Mouse (Mus musculus): ENCODE measurements around the gene Ppp1r15b. TPM values are rescaled to one million over a fixed set of nuclear protein-coding genes. Genes with fewer than 3 reads are reported as not detected.

The Ppp1r15b gene
- polyA plus RNA-seq, 1 experiment from 2014 or later = 31.8 TPM

DNA sequence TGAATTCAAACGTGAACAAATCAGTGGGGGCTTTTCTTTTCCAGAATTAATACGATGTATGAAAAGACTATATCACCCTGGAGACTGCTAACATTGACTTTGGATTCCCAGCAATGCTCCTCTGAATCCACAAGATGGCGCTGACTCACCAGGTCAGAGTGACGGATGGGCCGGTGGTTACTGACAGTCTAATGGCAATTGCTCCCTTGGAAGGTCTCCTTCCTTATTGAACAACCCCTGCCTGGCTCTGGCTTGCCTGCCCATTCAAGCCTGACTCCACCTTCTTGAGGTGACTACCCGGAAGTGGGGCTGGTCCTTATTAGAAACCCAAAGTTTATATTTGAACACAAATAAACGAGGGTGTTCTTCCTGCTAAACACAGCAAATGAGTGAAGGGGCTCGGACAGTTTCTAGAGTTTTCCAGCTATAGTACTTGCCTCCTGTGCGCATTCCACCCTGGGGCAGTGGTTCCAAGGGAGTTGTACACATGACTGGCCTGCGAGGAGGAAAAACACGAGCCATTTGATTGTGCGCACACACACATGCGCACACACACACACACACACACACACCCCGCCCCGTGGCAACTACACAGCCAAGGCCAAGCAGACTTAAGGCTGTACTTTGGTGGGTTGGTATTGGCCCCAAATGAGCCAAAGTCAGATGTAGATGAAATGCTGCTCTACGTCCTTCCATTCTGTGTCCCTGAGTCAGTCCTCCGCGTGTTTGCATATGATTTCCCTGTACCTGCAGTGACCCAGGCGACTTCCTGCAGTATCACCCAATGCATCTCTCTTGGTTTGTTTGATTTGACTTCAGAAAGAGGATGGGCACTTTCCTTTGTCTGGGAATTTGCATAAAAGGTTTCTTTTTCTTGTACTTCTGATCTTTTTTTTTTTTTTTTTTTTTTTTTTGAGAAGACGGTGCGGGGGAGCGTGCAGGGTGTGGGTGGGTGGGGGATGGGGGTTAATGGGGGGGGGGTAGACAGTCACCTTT lies 15.4 kb downstream of the Ppp1r15b start:
- H3K4me2 ChIP-seq (replicated peaks) = no peak overlapping the region
- peaks cover under 1% of the 10 kb centered on the region; the same call in 1 of the 2 replicates for H3K36me3 ChIP-seq
- H3K4me1 ChIP-seq = no peaks in the 10 kb centered on the region
- H3K27ac ChIP-seq (replicated peaks) = no peak overlapping the region
- H3K9me3 ChIP-seq = no peaks in the 10 kb centered on the region
- WGBS = 64% methylated on average over 22 of the region's 22 CpGs
- no peaks in the 10 kb centered on the region for H3K27me3 ChIP-seq
- ATAC-seq (replicated peaks) = peak; percentile 48; the same call in 1 of the 2 replicates
- no peak overlapping the region for H3K4me3 ChIP-seq
- no peak overlapping the region for H3K9ac ChIP-seq (replicated peaks)

DNA sequence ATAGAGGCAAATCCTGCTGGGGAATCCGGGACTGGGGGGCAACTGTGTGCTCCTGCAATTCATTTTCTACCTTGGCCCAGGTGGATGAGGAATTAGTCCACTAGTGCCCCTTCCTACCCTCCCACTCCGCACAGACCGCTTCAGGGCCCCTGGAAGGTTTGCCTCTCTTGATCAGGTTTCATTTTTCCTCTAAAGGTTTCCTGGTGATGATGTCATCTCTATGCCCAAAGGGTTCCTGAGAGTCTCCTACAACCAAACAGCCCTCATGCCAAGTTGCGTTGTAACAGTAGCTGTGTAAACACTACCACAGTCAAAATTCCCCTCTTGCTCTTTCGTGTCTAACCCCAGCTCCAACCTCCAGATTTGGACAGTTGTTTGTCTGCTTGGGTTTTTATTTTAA lies 16.4 kb downstream of the Ppp1r15b start:
- H3K4me2 ChIP-seq (replicated peaks) = no peak overlapping the region
- no peaks in the 10 kb centered on the region for H3K9me3 ChIP-seq
- no peaks in the 10 kb centered on the region for H3K36me3 ChIP-seq
- ATAC-seq (replicated peaks) = no peak
- no peaks in the 10 kb centered on the region for H3K27me3 ChIP-seq
- H3K27ac ChIP-seq (replicated peaks) = no peak overlapping the region
- WGBS = 83% methylated on average over 5 of the region's 5 CpGs
- H3K4me1 ChIP-seq = no peaks in the 10 kb centered on the region
- H3K9ac ChIP-seq (replicated peaks) = no peak overlapping the region
- no peak overlapping the region for H3K4me3 ChIP-seq

DNA sequence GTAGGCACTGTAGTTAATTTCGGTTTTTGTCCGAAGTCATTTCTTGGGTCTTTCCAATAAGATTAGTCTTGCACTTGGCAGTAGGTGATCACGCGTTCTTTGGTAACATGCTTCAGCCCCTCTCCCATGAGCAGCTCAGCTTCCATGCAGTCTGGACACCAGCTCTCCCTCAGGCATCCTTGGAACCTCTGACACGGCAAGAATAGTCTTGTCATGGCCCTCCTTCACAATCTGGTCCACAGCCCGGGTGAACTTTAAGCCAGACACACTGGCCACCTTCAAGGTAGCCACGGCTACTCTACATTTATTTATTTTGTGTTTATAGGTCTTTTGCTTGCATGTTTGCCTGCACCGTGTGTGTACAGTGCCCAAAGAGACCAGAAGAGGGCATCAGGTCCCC lies 17.2 kb downstream of the Ppp1r15b start:
- no peak for ATAC-seq (replicated peaks)
- H3K4me3 ChIP-seq = no peak overlapping the region
- no peaks in the 10 kb centered on the region for H3K9me3 ChIP-seq
- H3K4me1 ChIP-seq = no peaks in the 10 kb centered on the region
- H3K9ac ChIP-seq (replicated peaks) = no peak overlapping the region
- H3K4me2 ChIP-seq (replicated peaks) = no peak overlapping the region
- H3K27me3 ChIP-seq = no peaks in the 10 kb centered on the region
- H3K27ac ChIP-seq (replicated peaks) = no peak overlapping the region
- WGBS = 93% methylated on average over 8 of the region's 8 CpGs
- H3K36me3 ChIP-seq = no peaks in the 10 kb centered on the region

DNA sequence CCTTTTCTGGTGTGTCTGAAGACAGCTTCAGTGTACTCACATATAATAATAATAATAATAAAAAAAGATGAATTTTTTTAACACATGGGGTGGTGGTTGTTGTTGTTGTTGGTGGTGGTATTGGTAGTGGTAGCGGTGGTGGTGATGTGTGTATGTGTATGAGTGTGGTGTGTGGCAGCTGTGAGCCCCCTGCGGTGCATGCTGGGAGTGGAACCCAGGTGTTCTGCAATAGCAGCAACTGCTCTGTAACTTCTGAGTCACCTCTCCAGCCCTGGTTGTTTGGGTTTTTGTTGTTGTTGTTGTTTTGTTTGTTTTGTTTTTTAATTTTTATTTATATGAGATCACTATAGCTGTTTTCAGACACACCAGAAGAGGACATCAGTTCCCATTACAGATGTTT lies 19.6 kb downstream of the Ppp1r15b start:
- Histone ChIP-seq H3K4me1 (no peaks in the 10 kb centered on the region), H3K27ac (replicated peaks) (no peak overlapping the region), H3K27me3 (no peaks in the 10 kb centered on the region), H3K9ac (replicated peaks) (no peak overlapping the region), H3K36me3 (no peaks in the 10 kb centered on the region), H3K9me3 (no peaks in the 10 kb centered on the region), H3K4me2 (replicated peaks) (no peak overlapping the region), H3K4me3 (no peak overlapping the region)
- 94% methylated on average over 2 of the region's 2 CpGs for WGBS
- ATAC-seq (replicated peaks) = no peak

DNA sequence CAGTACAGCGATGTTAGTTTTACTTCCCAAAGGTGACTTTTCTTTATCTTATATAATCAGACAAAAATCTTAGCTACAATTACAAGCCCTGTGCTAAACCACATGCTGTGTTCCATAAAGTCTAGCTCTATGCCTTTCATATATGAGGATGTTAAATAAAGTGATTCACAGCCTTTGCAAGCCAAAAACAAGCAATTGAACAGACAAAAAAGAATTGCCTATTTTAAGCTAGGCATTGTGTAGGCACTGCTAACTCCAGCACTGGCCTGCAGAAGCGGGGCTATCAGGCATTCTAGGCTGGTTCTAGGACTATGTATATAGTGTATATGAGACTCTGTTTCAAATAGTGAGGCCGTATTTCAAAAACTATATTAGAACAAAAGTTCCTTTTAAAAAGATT lies 21.3 kb downstream of the Ppp1r15b start:
- no peak overlapping the region for H3K9ac ChIP-seq (replicated peaks)
- H3K27ac ChIP-seq (replicated peaks) = no peak overlapping the region
- H3K27me3 ChIP-seq = no peaks in the 10 kb centered on the region
- no peaks in the 10 kb centered on the region for H3K36me3 ChIP-seq
- H3K4me1 ChIP-seq = no peaks in the 10 kb centered on the region
- no peaks in the 10 kb centered on the region for H3K9me3 ChIP-seq
- no peak overlapping the region for H3K4me3 ChIP-seq
- H3K4me2 ChIP-seq (replicated peaks) = no peak overlapping the region
- 91% methylated on average over 3 of the region's 3 CpGs for WGBS
- ATAC-seq (replicated peaks) = no peak

DNA sequence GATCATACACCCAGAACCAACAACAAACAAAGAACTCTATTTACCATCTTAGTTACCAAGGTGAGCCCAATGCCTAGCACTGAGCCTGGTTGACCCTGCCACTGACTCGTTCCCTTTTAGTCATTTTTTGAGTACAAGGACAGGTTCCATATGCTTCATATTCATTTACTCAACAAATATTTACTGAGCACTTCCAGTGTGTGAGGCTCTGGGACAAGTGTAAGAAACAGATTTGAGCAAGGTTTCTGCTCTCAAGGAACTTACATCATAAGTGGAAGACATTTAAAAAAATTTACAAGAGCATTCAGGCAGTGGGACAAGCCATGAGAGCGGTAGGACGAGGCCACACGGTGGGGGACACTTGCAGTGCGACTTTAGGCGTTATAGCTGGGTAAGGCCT lies 24.3 kb downstream of the Ppp1r15b start:
- no peak for ATAC-seq (replicated peaks)

DNA sequence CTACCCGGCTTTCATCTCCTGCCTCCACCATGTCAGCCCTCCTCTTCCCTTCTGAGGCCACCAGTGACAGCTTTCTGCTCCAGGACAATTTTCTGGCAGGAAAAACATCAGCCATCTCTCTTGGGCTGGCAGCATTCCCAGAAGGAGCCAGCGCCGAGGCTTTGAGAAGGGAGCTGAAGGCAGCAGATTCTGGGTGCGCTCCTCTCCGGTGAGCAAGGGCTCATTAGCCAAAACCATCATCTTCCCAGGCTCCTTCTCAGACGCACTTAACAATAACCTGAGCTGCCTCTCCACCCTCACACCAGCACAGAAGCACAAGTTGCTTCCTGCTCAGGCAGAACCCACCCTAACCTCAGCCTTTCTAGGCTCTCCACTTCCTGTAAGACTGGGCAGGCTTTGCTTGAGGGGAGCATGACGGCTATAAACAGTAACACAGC lies 28.2 kb downstream of the Ppp1r15b start:
- Histone ChIP-seq H3K4me3 (no peak overlapping the region), H3K27me3 (peaks cover 27% of the 10 kb centered on the region), H3K4me2 (replicated peaks) (0 out of 2 replicates have a peak overlapping the region, but pooled peaks have one; percentile 16), H3K9me3 (no peaks in the 10 kb centered on the region), H3K36me3 (no peaks in the 10 kb centered on the region), H3K4me1 (peaks cover 15% of the 10 kb centered on the region), H3K9ac (replicated peaks) (no peak overlapping the region), H3K27ac (replicated peaks) (peak overlapping the region; percentile 17)
- 23% methylated on average over 7 of the region's 7 CpGs for WGBS
- no peak for ATAC-seq (replicated peaks)

More for the DNA sequence above, 24.3 kb downstream of the Ppp1r15b start:
- Histone ChIP-seq H3K27ac (replicated peaks) (no peak overlapping the region), H3K9me3 (no peaks in the 10 kb centered on the region), H3K4me2 (replicated peaks) (no peak overlapping the region), H3K4me1 (peaks cover 7% of the 10 kb centered on the region), H3K4me3 (no peak overlapping the region), H3K36me3 (no peaks in the 10 kb centered on the region), H3K27me3 (no peaks in the 10 kb centered on the region), H3K9ac (replicated peaks) (no peak overlapping the region)
- 88% methylated on average over 6 of the region's 6 CpGs for WGBS

DNA sequence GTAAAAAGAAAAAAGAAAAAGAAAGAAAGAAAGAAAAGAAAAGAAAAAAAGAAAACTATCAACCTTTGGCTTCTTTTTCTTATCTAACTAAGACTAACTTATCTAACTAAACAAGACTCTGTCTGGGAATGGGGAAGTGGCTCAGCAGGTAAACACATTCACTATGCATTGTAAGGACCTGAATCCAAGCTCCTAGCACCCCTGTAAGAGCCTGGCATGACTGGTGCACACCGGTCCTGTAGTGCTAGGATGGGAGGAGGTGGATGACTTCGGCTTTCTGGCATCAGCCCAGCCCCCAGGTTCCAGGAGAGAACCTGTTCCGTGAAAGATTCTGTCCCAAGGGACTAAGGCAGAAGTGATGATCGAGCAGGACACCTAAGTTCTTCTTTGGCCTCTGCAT lies 30.6 kb downstream of the Ppp1r15b start:
- 62% methylated on average over 4 of the region's 4 CpGs for WGBS
- Histone ChIP-seq H3K27ac (replicated peaks) (no peak overlapping the region), H3K9me3 (no peaks in the 10 kb centered on the region), H3K36me3 (no peaks in the 10 kb centered on the region), H3K4me3 (no peak overlapping the region), H3K27me3 (peaks cover 40% of the 10 kb centered on the region), H3K4me2 (replicated peaks) (no peak overlapping the region), H3K9ac (replicated peaks) (no peak overlapping the region), H3K4me1 (peaks cover 22% of the 10 kb centered on the region)
- ATAC-seq (replicated peaks) = no peak

DNA sequence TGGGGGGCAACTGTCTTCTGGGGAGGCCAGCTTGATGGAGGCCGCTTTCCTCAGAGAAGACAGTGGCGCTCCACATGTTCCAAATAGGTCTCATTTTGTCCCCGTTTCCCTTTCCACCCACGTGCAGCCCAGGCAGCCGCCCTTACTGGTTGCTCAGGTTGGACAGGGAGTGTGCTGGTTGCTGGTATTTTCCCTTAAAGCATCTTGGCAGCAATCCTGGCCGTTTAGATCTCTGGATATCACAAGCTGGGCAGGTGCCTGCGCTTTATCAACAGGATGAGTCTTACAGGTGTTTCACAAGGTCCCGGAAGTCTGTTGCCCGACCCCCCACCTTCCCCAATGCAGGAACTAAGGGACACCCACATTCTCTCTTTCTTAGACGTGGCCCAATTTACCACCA lies 31.1 kb downstream of the Ppp1r15b start:
- H3K4me1 ChIP-seq = peaks cover 22% of the 10 kb centered on the region
- H3K27ac ChIP-seq (replicated peaks) = no peak overlapping the region
- WGBS = 70% methylated on average over 10 of the region's 10 CpGs
- no peak overlapping the region for H3K9ac ChIP-seq (replicated peaks)
- no peak overlapping the region for H3K4me3 ChIP-seq
- H3K4me2 ChIP-seq (replicated peaks) = no peak overlapping the region
- no peak for ATAC-seq (replicated peaks)
- H3K27me3 ChIP-seq = peaks cover 40% of the 10 kb centered on the region
- H3K36me3 ChIP-seq = no peaks in the 10 kb centered on the region
- no peaks in the 10 kb centered on the region for H3K9me3 ChIP-seq

DNA sequence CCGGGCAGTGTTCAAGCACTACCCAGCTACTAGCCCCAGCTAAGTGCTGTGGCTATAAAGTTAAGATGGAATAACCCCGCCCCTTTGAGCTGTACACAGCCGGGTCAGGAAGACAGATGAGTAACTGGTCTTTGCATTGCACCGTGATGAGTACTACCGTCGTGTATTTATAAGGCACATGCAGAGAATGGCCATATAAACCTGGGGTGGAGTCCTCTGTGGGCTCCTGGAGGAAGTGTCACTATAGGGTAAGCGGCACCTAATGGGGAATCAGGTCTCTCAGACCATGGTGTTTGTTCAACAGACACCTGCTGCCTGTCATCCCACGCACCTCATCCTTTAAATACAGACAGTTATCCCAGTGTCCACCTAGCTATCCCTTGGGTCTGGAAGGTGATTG lies 32.0 kb downstream of the Ppp1r15b start:
- WGBS = 60% methylated on average over 8 of the region's 8 CpGs
- Histone ChIP-seq H3K4me2 (replicated peaks) (no peak overlapping the region), H3K27me3 (peaks cover 40% of the 10 kb centered on the region), H3K27ac (replicated peaks) (no peak overlapping the region), H3K4me1 (peaks cover 22% of the 10 kb centered on the region), H3K36me3 (no peaks in the 10 kb centered on the region), H3K9ac (replicated peaks) (no peak overlapping the region), H3K4me3 (no peak overlapping the region; the same call in 1 of the 2 replicates), H3K9me3 (no peaks in the 10 kb centered on the region)
- ATAC-seq (replicated peaks) = no peak

DNA sequence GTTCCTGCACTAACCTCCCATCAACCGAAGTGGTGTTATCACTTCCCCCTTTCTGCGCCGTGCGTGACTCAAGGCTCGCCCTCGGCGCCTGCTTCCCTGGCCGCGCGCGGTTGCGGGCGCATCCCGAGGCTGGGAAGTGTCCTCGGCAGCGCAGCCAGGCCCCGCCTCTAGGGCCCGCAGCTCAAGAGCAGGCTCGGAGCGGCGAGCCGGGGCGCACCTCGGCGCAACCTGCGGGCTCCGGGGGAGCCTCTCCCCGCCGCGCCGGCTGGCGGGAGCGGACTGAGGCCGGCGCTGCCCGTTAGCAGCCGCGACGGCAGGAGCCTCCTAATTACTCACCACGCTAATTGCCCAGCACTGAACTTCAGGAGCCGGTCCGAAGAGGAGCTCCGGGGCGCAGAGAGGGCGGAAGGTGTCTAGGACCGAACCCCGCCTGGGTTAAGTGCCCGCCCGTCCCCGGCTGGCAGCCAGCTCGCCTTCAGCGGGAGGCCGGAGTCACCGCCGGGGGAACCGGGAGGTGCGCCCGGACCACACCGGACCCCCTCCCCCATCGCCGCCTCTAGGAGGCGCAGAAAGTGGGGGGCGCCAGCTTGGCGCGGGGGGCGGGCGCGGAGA lies 33.0 kb downstream of the Ppp1r15b start, which contains the start of gene Plekha6:
Plekha6 (plus strand) TSS at position 391 of the 612 bp plus-strand sequence.
- Histone ChIP-seq H3K9me3 (no peaks in the 10 kb centered on the region), H3K4me3 (peak within 1 kb of the TSS; percentile 50), H3K27me3 (peaks cover 40% of the 10 kb centered on the region), H3K27ac (replicated peaks) (no peak within 1 kb of the TSS), H3K36me3 (no peaks in the 10 kb centered on the region), H3K4me1 (peaks cover 23% of the 10 kb centered on the region), H3K9ac (replicated peaks) (peak within 1 kb of the TSS; percentile 52), H3K4me2 (replicated peaks) (peak within 1 kb of the TSS; percentile 95)
- 0 out of 2 replicates have a peak, but pooled peaks have one; percentile 43 for ATAC-seq (replicated peaks)
- WGBS = under 1% methylated on average over 67 of the region's 68 CpGs

DNA sequence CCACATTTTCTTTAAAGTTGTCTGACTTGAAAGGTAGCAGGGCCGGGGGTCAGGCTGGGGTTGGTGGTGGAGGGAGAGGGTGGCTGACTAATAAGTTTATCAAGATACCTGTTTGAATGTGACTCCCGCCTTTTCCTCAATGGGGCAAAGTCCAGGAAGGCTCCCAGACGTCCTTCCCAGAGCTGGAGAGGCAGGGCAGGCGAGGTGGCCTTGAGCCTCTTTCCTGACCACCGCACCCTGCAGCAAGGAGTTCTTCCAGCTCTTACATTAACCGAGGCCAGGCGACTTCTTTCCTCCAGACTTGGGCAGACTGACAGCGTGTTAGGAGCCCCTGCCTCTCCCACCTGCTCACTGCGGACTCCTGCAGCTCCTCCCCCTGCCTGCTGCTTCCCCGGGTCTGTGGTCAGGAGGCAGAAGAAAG lies 33.7 kb downstream of the Ppp1r15b start:
- peak overlapping the region; percentile 50 for H3K4me3 ChIP-seq
- ATAC-seq (replicated peaks) = no peak
- H3K36me3 ChIP-seq = no peaks in the 10 kb centered on the region
- WGBS = 5% methylated on average over 10 of the region's 10 CpGs
- H3K4me1 ChIP-seq = peaks cover 17% of the 10 kb centered on the region
- H3K4me2 ChIP-seq (replicated peaks) = peak overlapping the region; percentile 95
- 0 out of 2 replicates have a peak overlapping the region, but pooled peaks have one; percentile 52 for H3K9ac ChIP-seq (replicated peaks)
- no peak overlapping the region for H3K27ac ChIP-seq (replicated peaks)
- H3K27me3 ChIP-seq = peaks cover 40% of the 10 kb centered on the region
- H3K9me3 ChIP-seq = no peaks in the 10 kb centered on the region

Measured in forebrain, embryonic 15.5 days (tissue).